Mouse (Mus musculus): Measurements from ENCODE around the gene Scd2. TPM values are rescaled to one million over a fixed set of nuclear protein-coding genes. Genes with fewer than 3 reads are reported as not detected.
"Not testable (repeated sequence)": the region's sequence is repeated elsewhere in the genome, so short reads cannot be mapped to it uniquely, and the experiment has no call there.

Gene Scd2
- polyA plus RNA-seq, 1 experiment: 91.7 TPM

- under 1% methylated on average over 43 of the region's 43 CpGs for WGBS
Observed at GRCm38 (mm10) chr19:44266824-44267498, 26.5 kb upstream of the Scd2 start.

GRCm38 (mm10) chr19:44267499-44268002, 25.9 kb upstream of the Scd2 start:
- DNase-seq (ENCODE audit: low read depth, low spot score): no peak
- 14% methylated on average over 18 of the region's 18 CpGs for WGBS

More at GRCm38 (mm10) chr19:44266824-44267498, 26.5 kb upstream of the Scd2 start:
- no peak for DNase-seq (ENCODE audit: low read depth, low spot score)

- WGBS: 70% methylated on average over 4 of the region's 4 CpGs
- DNase-seq (ENCODE audit: low read depth, low spot score): no peak
Observed at GRCm38 (mm10) chr19:44273711-44274110, 19.8 kb upstream of the Scd2 start.

GRCm38 (mm10) chr19:44274452-44274851, 19.0 kb upstream of the Scd2 start:
- no peak for DNase-seq (ENCODE audit: low read depth, low spot score)
- WGBS: 98% methylated on average over 4 of the region's 4 CpGs

- 80% methylated on average over 1 of the region's 1 CpGs for WGBS
- DNase-seq (ENCODE audit: low read depth, low spot score): no peak
Observed at GRCm38 (mm10) chr19:44275418-44275817, 18.1 kb upstream of the Scd2 start.

GRCm38 (mm10) chr19:44276861-44277260, 16.6 kb upstream of the Scd2 start:
- 33% methylated on average over 5 of the region's 5 CpGs for WGBS
- DNase-seq (ENCODE audit: low read depth, low spot score): no peak

- no peak for DNase-seq (ENCODE audit: low read depth, low spot score)
- 89% methylated on average over 8 of the region's 8 CpGs for WGBS
Observed at GRCm38 (mm10) chr19:44277931-44278330, 15.5 kb upstream of the Scd2 start.

- WGBS: 12% methylated on average over 6 of the region's 6 CpGs
- DNase-seq (ENCODE audit: low read depth, low spot score): no peak
Observed at GRCm38 (mm10) chr19:44280755-44281154, 12.7 kb upstream of the Scd2 start.

- 38% methylated on average over 1 of the region's 1 CpGs for WGBS
- DNase-seq (ENCODE audit: low read depth, low spot score): not testable (repeated sequence)
Observed at GRCm38 (mm10) chr19:44281825-44282447, 11.5 kb upstream of the Scd2 start.

- 26% methylated on average over 9 of the region's 9 CpGs for WGBS
- DNase-seq (ENCODE audit: low read depth, low spot score): no peak
Observed at GRCm38 (mm10) chr19:44282534-44283156, 10.8 kb upstream of the Scd2 start.

- DNase-seq (ENCODE audit: low read depth, low spot score): no peak
- 41% methylated on average over 15 of the region's 15 CpGs for WGBS
Observed at GRCm38 (mm10) chr19:44283157-44284024, 10.1 kb upstream of the Scd2 start.

GRCm38 (mm10) chr19:44284025-44284695, 9.3 kb upstream of the Scd2 start:
- DNase-seq (ENCODE audit: low read depth, low spot score): no peak
- whole genome bisulfite sequencing: 1% methylated on average over 38 of the region's 38 CpGs

- WGBS: 5% methylated on average over 11 of the region's 11 CpGs
- no peak for DNase-seq (ENCODE audit: low read depth, low spot score)
Observed at GRCm38 (mm10) chr19:44284723-44285122, 8.8 kb upstream of the Scd2 start.

- 92% methylated on average over 8 of the region's 8 CpGs for WGBS
Observed at GRCm38 (mm10) chr19:44285554-44285953, 7.9 kb upstream of the Scd2 start.

GRCm38 (mm10) chr19:44286109-44286508, 7.4 kb upstream of the Scd2 start:
- 47% methylated on average over 2 of the region's 2 CpGs for WGBS

More at GRCm38 (mm10) chr19:44285554-44285953, 7.9 kb upstream of the Scd2 start:
- no peak for DNase-seq (ENCODE audit: low read depth, low spot score)

GRCm38 (mm10) chr19:44287415-44288110, 5.9 kb upstream of the Scd2 start:
- no peak for DNase-seq (ENCODE audit: low read depth, low spot score)
- WGBS: 88% methylated on average over 11 of the region's 11 CpGs

More at GRCm38 (mm10) chr19:44286109-44286508, 7.4 kb upstream of the Scd2 start:
- DNase-seq (ENCODE audit: low read depth, low spot score): no peak

- no peak for DNase-seq (ENCODE audit: low read depth, low spot score)
- 85% methylated on average over 2 of the region's 2 CpGs for WGBS
Observed at GRCm38 (mm10) chr19:44292083-44292482, 1.4 kb upstream of the Scd2 start.

- WGBS: 49% methylated on average over 3 of the region's 3 CpGs
- no peak for DNase-seq (ENCODE audit: low read depth, low spot score)
Observed at GRCm38 (mm10) chr19:44292483-44292882, 991 bp upstream of the Scd2 start.

Measured in large intestine, adult 2 months (tissue).